Mouse (Mus musculus) ES-E14 (cell line): ENCODE measurements around the gene Serpina5.

ENCODE experiments used
- CHD2 ChIP-seq: IDR thresholded peaks from 2 replicates; pipeline ENCODE4 v1.6.1; 2014; ENCODE audit warnings: mild to moderate bottlenecking, low read depth, low read length, inconsistent platforms
- HCFC1 ChIP-seq: IDR thresholded peaks from 2 replicates; pipeline ENCODE4 v1.6.1; 2012; ENCODE audit warnings: low read length, inconsistent platforms, borderline replicate concordance; ENCODE audit not compliant: insufficient read depth

- TF ChIP-seq CHD2 (no peak), HCFC1 (no peak)
Measured at GRCm38 (mm10) chr12:104057531-104057930, 43.4 kb upstream of the Serpina5 start.
